Mouse (Mus musculus) c-Kit-negative CD71-positive TER-119-positive erythroid progenitor cells, embryonic 14.5 days (primary cell): ENCODE data around the gene Sesn2.
A peak's percentile ranks its signal among the peaks of the same experiment; 100 is the strongest.
"Not testable (repeated sequence)": the region's sequence is repeated elsewhere in the genome, so short reads cannot be mapped to it uniquely, and the experiment has no call there.

ENCODE experiments used
- DNase-seq: peaks from one replicate; pipeline ENCODE4 v3.0.0-alpha.2; 2013; ENCODE audit warnings: low read depth, low spot score

The Sesn2 gene

DNA sequence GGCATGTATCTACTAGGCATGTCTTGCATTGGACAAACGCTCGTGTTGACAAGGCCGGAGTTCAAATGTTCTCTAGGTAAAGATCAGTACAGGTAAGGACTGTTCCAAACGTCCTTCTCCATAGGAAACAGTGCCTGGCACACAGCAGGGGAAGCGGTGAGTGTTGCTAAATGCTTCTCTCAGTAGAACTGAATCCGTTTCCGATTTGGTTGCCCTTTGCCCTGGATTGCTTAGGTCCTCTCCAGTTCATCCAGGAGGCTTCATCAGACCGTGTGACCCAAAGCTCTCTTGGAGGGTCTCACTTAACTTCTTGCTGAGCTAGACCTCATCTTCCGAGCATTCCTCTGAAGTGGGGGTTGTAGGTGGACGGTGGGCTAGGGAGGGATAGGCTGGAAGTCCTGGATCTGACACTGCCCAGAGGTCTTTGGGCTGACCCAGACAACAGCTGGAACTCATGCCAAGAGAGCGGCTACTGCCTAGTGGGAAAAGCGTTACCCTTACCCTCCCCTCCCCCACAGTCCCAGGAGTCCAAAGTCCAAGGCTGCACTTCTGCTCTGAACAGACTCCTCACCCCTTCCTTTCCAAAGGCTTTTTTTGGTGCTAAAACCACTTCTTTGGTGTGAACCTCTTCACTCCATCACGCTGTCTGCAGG, 27.2 kb downstream of the Sesn2 start:
- DNase-seq = no peak

DNA sequence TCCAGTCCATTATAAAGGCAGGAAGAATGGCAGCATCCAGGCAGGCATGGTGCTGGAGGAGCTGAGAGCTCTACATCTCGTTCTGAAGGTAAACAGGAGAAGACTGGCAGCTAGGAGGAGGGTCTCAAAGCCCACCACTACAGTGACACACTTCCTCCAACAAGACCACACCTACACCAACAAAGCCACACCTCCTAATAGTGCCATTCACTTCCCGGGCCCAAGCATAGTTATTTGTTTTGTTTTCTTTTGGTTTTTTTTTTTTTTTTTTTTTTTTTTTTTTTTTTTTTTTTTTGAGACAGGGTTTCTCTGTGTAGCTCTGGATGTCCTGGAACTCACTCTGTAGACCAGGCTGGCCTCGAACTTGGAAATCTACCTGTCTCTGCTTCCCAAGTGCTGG, 28.2 kb downstream of the Sesn2 start:
- DNase-seq = not testable (repeated sequence)

DNA sequence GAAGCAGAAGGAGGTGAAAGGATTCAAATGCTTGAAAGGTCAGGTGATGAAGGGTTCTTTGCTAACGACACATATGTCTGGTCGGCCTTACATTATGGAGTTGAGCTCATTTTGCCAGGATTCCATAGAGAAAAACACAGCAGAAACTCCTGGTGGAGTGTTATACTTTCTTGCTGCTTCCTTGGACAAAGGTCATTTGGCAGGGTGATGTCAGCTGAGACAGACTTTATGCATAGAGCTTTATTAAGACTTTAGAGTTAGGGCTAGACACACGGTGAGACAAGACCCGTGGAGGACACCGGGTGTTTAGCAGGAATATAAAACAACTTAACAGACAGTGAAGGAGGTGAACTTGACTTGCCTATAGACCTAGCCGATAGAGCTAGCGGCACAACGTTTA, 32.5 kb downstream of the Sesn2 start:
- DNase-seq = no peak

DNA sequence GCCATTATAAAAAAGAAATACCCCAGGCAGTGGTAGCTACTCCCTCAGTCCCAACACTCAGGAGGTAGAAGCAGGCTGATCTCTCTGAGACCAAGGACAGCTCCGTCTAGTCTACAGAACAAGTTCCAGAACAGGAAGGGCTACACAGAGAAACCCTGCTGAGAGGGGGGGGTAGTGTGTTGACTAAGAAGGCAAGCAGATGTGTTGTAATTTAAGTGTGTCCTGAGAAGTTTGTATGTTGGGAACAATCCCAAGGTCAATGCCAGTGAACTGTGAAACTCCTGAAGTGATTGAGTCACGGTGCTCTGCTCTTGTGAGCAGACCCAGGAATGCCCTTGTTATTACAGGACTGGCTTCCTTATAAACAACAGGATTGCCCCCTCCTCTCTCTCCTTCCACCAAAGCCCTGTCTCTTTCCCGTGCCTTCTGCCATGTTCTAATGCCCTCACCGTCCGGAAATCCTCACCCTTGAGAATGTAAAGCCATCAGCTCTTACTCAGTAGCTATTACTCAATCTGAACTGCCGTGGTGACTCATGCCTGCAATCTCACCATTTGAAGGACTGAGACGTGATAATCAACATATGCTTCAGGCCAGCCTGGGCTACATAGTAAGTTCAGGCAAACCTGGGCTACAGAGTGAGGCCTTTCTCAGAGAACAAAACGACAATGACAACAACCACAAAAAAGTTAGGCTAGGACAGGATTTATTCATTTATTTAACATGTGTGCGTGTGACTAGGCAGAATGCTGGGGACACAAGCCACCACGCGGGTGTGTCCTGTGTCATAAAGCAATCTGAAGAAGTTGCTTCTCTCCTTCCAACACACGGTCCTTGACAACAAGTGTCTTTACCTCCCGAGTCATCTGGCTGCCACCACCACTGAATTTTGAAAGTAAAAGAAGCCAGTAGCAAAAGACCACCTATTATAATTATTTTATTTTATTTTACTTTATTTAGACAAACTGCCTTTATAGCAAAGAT, 34.1 kb downstream of the Sesn2 start:
- no peak for DNase-seq

DNA sequence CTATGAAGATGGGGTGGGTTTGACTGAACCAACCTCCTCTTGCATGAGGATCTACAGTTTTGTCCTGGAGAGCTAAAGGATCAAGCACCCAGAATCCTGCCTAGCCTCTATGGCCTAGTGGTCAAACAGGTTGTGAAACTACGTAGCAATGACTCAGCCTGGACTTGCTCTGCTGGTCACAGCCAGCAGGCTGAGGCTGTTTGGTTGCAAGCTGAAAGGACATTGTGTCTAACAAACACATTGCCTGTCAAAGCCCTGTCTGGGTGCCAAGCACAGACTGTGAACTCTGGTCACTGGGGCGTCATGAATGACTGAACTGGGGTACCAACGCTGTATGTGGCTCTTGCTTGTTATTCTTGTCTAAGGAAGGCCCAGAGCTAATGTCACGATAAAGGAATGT, 35.7 kb downstream of the Sesn2 start:
- DNase-seq = no peak

DNA sequence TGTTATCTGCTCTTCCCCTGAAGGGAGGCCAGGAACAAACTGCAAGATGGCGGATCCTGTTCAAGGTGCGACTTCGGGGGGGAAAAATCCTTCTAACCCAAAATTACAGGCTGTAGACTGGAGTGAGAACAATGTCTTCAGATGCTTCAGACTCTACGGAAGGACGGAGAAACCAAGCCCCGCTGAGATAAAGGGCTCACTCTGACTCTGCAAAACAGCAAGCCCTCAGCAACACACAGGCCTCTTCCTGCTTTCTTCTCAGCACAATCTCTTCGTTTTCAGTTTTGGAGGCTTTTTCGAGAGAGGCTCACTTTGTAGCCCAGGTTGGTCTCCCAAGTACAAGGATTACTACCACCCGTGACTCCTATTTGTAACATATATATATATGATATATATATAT, 36.9 kb downstream of the Sesn2 start:
- no peak for DNase-seq

DNA sequence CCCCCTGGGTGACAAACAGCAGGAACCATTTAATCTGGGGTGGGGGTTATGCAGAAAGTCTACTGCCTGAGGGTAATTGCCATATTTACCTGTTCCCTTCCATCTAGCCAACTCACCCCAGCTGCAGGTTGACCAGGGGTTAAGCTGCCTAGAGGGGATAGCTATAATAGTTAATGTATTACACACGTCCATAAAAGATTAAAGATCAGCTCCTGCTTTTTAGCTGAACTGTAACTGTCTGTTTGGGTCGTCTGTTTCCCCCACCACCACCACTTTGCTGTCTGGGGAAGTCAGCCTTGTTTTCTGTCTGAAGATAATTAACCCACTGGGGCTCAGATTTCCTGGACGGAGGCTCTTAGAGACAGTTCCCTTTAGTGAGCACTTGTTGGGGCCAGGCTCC, 40.4 kb downstream of the Sesn2 start:
- no peak for DNase-seq

DNA sequence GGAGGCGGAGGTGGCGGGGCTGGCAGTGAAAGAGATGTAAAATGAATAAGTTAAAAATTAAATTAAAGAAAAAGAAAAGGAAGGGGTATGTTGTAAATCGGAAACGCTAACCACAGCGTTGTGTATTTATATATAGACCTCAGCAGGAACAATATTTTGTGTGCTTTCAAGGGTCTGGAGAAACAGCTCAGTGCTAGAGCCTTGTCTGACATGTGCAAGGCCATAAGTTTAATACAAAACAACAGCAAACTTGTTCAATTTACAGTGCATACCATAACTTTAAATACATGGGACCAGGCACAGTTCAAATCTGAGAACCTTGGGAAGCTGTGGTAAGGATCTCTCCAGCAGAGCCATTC, 46.1 kb downstream of the Sesn2 start:
- no peak for DNase-seq

DNA sequence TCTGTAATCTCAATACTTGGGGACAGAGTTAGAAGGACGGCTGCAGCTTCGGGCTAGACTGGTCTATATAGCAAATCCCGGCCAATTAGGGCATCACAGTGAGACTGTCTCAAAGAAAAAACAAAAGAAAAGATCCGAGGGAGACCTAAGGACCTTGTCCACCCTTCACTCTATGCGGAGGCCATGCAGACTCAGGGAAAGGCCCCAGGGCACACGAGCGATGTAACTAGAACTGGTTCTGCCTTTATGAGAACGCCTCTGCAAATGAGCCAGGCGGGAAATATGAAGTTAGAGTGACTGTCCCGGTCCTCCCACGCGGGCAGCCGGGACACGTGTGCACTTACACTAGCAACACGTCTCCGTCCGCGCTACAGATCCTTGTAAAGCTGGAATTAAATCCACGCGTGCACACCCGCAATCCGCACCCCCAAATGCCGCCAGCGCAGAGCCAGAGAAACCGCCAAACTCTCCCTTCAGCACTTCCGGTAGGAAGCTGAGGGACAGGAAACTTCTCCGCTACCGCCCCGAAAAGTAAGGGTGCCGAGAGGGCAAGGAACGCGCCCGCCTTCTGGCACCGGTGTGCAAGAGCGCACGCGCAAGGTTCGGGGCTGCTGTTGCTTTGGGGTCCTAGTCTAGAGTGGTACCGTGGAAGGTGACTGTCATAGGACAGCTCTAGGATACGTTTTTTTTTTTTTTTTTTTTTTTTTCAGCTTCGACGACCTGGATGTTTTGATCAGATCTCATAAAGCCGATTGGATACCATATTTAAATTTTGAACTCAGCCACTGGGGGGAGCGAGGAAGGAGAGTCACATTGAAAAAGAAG, 46.7 kb downstream of the Sesn2 start, which contains the start of gene Med18:
Gene Med18, minus strand, starts transcription at position 492 of the 825 bp plus-strand sequence.
- DNase-seq = peak; percentile 89

DNA sequence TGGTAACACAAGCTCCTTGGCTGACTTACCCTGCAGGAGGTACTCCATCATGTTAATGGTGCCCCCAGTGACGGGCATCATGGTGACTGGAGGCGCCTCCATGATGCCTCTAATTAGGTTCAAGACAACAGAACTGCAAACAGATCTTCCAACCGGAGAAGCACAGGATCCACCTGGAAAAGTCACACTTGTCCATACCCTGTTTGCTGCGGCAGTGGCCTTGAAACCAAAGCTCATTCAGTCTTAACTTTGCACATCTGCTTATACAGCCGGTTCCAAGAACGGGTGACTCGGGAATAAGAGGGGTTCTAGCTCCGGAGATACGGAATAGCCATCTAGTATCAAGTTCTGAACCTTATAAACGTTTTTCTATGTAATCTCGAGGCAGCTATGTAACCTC, 47.5 kb downstream of the Sesn2 start:
- peak; percentile 16 for DNase-seq

DNA sequence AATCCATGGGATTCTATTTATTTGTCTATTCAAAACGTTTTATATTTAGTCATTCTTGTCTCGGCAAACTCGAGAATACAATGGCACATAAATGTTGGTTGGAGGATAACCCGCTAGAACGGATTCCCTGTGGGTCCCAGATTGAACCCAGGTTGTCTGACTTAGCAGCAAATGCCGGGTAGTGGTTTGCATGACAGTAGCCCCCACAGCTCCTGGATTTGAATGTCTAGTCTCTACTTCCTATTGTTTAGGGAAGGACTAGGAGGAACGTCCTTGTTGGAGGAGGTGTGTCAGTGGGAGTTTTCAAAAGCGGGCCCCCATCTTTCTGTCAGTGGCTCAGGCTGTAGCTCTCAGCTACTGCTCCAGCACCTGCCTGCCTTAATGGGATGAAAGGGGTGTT, 50.1 kb downstream of the Sesn2 start:
- no peak for DNase-seq

DNA sequence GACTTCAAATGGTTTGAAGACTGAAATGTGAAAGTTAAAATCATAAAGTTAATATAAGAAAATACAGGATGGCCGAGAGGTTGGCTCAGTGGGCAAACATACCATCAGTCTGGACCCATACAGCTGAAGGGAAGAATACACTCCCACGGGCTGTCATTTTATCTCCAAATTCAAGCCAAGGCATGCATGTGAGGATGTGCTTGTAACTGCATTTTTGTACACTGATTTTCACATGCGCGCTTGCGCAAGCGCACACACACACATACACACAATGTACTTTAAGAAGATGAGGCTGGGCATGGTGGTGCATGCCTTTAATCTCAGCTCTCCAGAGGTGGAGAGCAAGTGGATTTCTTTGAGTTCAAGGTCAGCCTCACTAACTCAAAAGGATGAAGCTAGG, 54.7 kb downstream of the Sesn2 start:
- DNase-seq = no peak

DNA sequence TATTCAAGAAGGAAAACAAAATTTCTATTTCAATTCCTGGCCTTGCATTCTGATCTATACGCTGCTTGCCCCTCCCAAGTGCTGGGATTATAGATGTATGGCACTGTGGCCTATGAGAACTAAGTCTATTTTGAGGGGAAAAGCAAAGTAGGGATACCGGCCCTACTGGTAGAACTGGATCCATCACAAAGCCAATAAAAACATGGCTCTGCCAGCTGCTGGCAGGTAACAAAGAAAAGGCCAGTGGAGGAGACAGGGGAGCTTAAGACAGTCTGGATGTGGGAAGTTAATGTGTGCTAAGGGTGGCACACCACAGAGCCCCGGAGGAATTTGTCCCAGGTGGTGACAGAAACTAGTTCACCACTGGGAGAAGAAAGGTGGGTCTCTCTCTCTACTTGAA, 55.2 kb downstream of the Sesn2 start:
- DNase-seq = no peak

DNA sequence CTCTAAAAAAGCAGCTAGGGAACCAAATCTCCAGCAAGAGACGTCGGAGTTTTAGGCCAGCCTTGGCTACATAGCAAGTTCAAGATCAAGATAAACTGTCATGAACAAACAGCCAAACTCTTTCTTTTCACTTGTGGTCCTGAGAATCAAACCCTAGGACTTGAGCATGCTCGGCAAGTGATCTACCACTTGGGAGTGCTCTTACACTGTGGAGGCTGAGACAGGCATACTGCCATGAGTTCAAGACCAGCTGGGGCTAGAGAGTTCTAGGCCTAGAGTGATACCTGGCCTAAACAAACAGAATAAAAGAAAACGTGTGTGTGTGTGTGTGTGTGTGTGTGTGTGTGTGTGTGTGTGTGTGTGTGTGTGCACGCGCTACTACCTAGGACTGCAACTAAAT, 56.1 kb downstream of the Sesn2 start:
- no peak for DNase-seq

DNA sequence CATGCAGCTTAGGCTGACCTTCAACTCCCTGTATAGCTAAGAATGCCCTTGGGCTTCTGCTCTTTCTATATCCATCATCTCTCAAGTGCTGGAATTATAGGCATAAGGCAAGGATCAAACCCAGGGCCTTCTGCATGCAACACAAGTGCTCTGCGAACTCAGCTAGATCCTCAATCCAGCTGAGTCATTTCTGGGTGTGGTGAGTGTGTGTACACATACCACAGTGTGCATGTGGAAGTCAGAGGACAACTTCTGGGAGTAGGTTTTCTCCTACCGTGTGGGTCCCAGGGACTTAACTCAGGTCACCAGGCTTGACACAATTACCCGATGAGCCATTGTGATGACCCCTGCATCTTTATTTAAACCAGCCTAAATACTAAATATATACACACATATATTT, 60.5 kb downstream of the Sesn2 start:
- peak; percentile 46 for DNase-seq

DNA sequence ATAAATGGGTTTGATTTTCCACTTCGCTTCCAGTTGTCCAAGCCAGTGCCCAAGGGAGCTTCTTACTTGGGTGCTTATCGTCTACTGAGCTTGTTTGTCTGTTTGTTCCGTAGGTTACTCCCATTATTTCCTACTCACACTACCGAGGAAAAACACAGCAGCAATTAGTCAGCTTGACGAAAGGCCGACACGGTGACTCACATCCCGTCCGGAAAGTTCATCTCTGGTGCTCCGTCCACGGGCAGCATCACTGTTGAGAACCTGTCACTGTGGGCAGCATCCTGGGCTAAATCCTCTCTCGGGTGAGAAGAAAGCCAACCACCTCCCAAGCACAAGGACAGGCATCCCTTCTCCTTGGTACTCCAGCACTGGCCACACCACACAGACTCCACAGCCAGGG, 64.2 kb downstream of the Sesn2 start:
- DNase-seq = no peak

DNA sequence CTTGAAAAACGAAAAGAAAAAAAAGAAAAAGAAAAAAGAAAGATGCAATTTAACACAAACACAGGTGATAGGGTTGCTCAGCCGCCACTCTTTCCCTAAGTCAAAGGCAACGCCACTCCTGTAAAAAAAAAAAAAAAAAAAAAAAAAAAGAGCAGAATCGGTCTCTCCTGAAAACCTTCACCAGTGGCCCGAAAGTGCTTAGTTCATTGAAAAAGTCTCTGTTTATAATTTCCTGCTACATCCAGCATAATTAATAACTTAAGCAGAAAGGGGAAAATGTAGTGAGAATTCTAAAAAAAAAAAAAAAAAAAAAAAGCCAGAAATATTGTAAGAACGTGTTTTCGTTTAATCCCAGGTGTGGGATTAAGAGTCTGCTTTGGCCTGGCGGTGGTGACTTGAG, 65.8 kb downstream of the Sesn2 start:
- no peak for DNase-seq
